Mouse (Mus musculus) hindbrain, postnatal 0 days (tissue): ENCODE data around the gene Ddo. TPM values are rescaled to one million over a fixed set of nuclear protein-coding genes. Genes with fewer than 3 reads are reported as not detected.

Experiments used
- ATAC-seq: fragments of 200-750 bp; cut with Nextera tagmentation; 2 replicates; pipeline ENCODE4 v1.8.0; 2017; ENCODE audit warnings: mild to moderate bottlenecking, moderate TSS enrichment, moderate library complexity
- DNase-seq: peaks from one replicate; pipeline ENCODE4 v3.0.0-alpha.2; 2015; ENCODE audit warnings: low spot score
- H3K27ac ChIP-seq: fragments of 300-500 bp; sonication (generic); 2 replicates; pipeline ENCODE4 v1.5.1; 2014; ENCODE audit warnings: mild to moderate bottlenecking
- H3K27me3 ChIP-seq: fragments of 300-500 bp; sonication (generic); 2 replicates; pipeline ENCODE4 v1.6.1; 2014; ENCODE audit warnings: low read length, mixed read lengths; ENCODE audit not compliant: insufficient read depth
- H3K36me3 ChIP-seq: fragments of 300-500 bp; sonication (generic); 2 replicates; pipeline ENCODE4 v1.6.1; 2014; ENCODE audit warnings: low read length, mixed read lengths; ENCODE audit not compliant: insufficient read depth
- H3K4me1 ChIP-seq: fragments of 300-500 bp; sonication (generic); 2 replicates; pipeline ENCODE4 v1.6.1; 2014; ENCODE audit warnings: antibody characterized with exemption, low read length, mixed read lengths; ENCODE audit not compliant: insufficient read depth
- H3K4me2 ChIP-seq: fragments of 300-500 bp; sonication (generic); 2 replicates; pipeline ENCODE4 v1.6.1; 2014; ENCODE audit warnings: low read depth, mild to moderate bottlenecking, low read length, moderate library complexity, mixed read lengths
- H3K4me3 ChIP-seq: fragments of 300-500 bp; sonication (generic); 2 replicates; pipeline ENCODE4 v1.5.1; 2014; ENCODE audit warnings: low read length
- H3K9ac ChIP-seq: fragments of 300-500 bp; sonication (generic); replicated peaks from 2 replicates; pipeline ENCODE4 v1.6.1; 2014; ENCODE audit warnings: mild to moderate bottlenecking, low read length, moderate library complexity, mixed read lengths
- H3K9me3 ChIP-seq: fragments of 300-500 bp; sonication (generic); 2 replicates; pipeline ENCODE4 v1.6.1; 2016; ENCODE audit warnings: low read length, mixed read lengths
- CTCF ChIP-seq: IDR thresholded peaks from 2 replicates; pipeline ENCODE4 v1.5.1; 2016; ENCODE audit warnings: antibody characterized with exemption, control low read depth, low read depth
- WGBS: fragments of 180-500 bp; shearing (Covaris S2); extraction: QIAGEN DNeasy Blood & Tissue Kit; methylation state at CpG from one replicate; pipeline ENCODE4 v1.1.7; 2014; 5-methylcytosine and 5-hydroxymethylcytosine counted together
- polyA plus RNA-seq: library from polyadenylated mRNA; unstranded; fragments of >200 nt; fragmentation: Nextera tagmentation; extraction: Ambion mirVana; gene quantifications from 2 replicates; pipeline ENCODE4 v1.2.1, GENCODE M21; 2015
- total RNA-seq: library from RNA; depleted of rRNA; stranded (reverse); fragments of >200 nt; gene quantifications from 2 replicates; pipeline ENCODE4 v1.2.3, GENCODE M21; 2014

Gene Ddo
- total and polyA plus RNA-seq, 2 experiments from 2014 or later = 3.8 to 4.8 TPM

- no peaks in the 10 kb centered on the region for H3K36me3 ChIP-seq
- H3K27me3 ChIP-seq = no peaks in the 10 kb centered on the region
- H3K4me2 ChIP-seq = no peak overlapping the region
- WGBS = 81% methylated on average over 7 of the region's 7 CpGs
- no peak overlapping the region for H3K27ac ChIP-seq
- no peak for TF ChIP-seq CTCF
- H3K4me1 ChIP-seq = no peaks in the 10 kb centered on the region
- ATAC-seq = no peak
- DNase-seq = no peak
- H3K9me3 ChIP-seq = no peaks in the 10 kb centered on the region
- H3K9ac ChIP-seq = no peak overlapping the region
- no peak overlapping the region for H3K4me3 ChIP-seq
Measured at GRCm38 (mm10) chr10:40711127-40711526, 81.3 kb downstream of the Ddo start.

GRCm38 (mm10) chr10:40713018-40713608 is 83.3 kb downstream of the Ddo start:
- no peak for TF ChIP-seq CTCF
- H3K27ac ChIP-seq = no peak overlapping the region
- no peak overlapping the region for H3K9ac ChIP-seq
- no peaks in the 10 kb centered on the region for H3K4me1 ChIP-seq
- H3K4me3 ChIP-seq = no peak overlapping the region
- no peak overlapping the region for H3K4me2 ChIP-seq
- ATAC-seq = peak; percentile 78
- H3K36me3 ChIP-seq = no peaks in the 10 kb centered on the region
- no peaks in the 10 kb centered on the region for H3K27me3 ChIP-seq
- DNase-seq = peak; percentile 26
- no peaks in the 10 kb centered on the region for H3K9me3 ChIP-seq
- 40% methylated on average over 9 of the region's 9 CpGs for WGBS

DNA sequence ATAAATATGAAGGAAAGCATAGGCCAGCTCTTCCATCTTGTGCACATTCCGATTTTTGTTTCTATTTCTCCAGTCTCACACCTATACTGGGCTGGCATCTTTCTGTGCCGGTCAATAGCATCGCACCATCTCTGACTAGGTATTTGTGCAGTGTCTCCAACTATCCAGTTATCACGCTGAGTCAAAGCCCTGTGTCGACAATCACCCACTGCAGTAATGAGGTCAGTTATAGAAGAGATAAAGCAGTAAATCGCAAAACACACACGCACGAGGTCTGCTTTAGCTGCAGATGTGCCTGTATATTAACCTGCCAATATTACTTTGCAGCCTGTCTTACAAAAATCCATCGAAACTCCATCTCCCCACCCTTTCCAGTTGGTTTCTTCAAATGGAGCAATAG is 84.0 kb downstream of the Ddo start:
- Histone ChIP-seq H3K4me3 (no peak overlapping the region), H3K27me3 (no peaks in the 10 kb centered on the region), H3K27ac (no peak overlapping the region), H3K9ac (no peak overlapping the region), H3K4me1 (no peaks in the 10 kb centered on the region), H3K9me3 (no peaks in the 10 kb centered on the region), H3K36me3 (no peaks in the 10 kb centered on the region), H3K4me2 (no peak overlapping the region)
- DNase-seq = no peak
- TF ChIP-seq CTCF = no peak
- WGBS = 85% methylated on average over 9 of the region's 9 CpGs
- no peak for ATAC-seq

DNA sequence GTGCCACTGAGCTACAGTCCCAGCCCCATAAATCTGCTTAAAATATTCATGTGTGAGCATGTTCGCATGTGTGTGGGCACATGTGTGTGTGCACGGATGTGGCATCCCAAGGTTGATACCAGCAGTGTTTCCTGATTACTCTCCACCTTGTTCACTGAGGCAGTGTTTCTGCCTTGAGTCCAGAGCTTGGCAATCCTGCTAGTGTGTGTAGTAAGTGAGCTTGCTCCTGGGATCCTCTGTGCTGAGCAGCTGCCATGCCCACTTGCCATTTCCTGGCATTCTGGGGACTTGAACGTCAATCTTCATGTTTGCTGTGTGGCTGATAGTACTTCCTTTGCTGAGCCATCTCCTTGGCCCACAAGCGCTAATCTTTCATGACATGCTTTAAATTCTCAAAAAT is 85.3 kb downstream of the Ddo start:
- Histone ChIP-seq H3K9ac (no peak overlapping the region), H3K4me3 (no peak overlapping the region), H3K9me3 (no peaks in the 10 kb centered on the region), H3K4me1 (no peaks in the 10 kb centered on the region), H3K4me2 (no peak overlapping the region), H3K27me3 (no peaks in the 10 kb centered on the region), H3K36me3 (no peaks in the 10 kb centered on the region), H3K27ac (no peak overlapping the region)
- 87% methylated on average over 4 of the region's 4 CpGs for WGBS
- ATAC-seq (no peak), DNase-seq (no peak)
- TF ChIP-seq CTCF = no peak

DNA sequence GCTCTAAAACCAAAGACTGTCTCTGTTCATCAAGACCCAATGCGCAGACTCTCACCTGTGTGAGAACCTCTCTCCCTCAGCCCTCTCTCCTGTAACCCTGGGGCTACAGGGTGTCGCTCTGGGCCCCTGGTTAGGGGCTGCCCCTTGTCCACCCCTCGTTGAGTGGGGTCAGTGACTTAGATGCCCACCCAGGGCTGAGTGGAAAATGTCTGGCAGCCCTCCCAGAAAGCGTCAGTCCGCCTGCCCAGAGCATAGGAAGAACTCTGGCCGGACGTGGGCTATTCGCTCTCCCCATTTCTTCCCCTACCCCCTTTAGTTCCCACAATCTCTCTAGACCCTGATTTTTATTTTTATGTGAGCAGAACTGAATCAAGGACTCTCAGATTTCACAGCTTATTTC is 86.5 kb downstream of the Ddo start:
- Histone ChIP-seq H3K27ac (no peak overlapping the region), H3K27me3 (no peaks in the 10 kb centered on the region), H3K4me3 (no peak overlapping the region), H3K4me1 (no peaks in the 10 kb centered on the region), H3K36me3 (no peaks in the 10 kb centered on the region), H3K4me2 (no peak overlapping the region), H3K9ac (no peak overlapping the region), H3K9me3 (no peaks in the 10 kb centered on the region)
- DNase-seq = no peak
- ATAC-seq = no peak
- no peak for TF ChIP-seq CTCF
- 49% methylated on average over 8 of the region's 8 CpGs for WGBS

DNA sequence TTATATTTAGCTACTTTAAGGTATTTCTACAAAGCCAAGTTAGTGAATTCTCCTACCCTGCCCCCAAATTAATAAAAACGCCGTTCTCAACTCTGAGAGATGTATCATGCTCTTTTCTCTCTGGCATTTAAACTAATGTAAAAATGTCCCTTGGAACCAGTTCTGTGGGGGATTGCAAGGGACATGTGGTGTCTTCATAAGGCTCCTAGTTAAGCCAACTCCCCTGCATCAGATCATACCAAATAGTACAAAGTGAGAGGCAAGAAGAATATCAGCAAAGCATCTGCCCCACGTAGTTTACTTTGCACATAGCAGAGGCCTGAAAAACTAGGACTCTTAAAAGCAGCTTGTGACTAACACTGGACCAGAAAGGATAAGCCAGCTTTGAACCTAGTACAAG is 86.9 kb downstream of the Ddo start:
- H3K27ac ChIP-seq = no peak overlapping the region
- no peak for DNase-seq
- 75% methylated on average over 3 of the region's 3 CpGs for WGBS

GRCm38 (mm10) chr10:40718362-40718761 is 88.6 kb downstream of the Ddo start:
- Histone ChIP-seq H3K9ac (no peak overlapping the region), H3K4me1 (no peaks in the 10 kb centered on the region), H3K4me3 (no peak overlapping the region), H3K36me3 (no peaks in the 10 kb centered on the region), H3K9me3 (no peaks in the 10 kb centered on the region), H3K27me3 (no peaks in the 10 kb centered on the region), H3K27ac (no peak overlapping the region), H3K4me2 (no peak overlapping the region)
- TF ChIP-seq CTCF = no peak
- ATAC-seq = no peak
- DNase-seq = no peak
- WGBS = 89% methylated on average over 13 of the region's 13 CpGs

More for the DNA sequence above, 86.9 kb downstream of the Ddo start:
- no peak overlapping the region for H3K4me3 ChIP-seq
- TF ChIP-seq CTCF = no peak
- no peak overlapping the region for H3K4me2 ChIP-seq
- ATAC-seq = no peak
- no peaks in the 10 kb centered on the region for H3K9me3 ChIP-seq
- no peaks in the 10 kb centered on the region for H3K36me3 ChIP-seq
- H3K27me3 ChIP-seq = no peaks in the 10 kb centered on the region
- no peaks in the 10 kb centered on the region for H3K4me1 ChIP-seq
- H3K9ac ChIP-seq = no peak overlapping the region
